Mouse (Mus musculus) embryonic facial prominence, embryonic 11.5 days (tissue): Measurements from ENCODE around the gene Inppl1. TPM values are rescaled to one million over a fixed set of nuclear protein-coding genes. Genes with fewer than 3 reads are reported as not detected.

Source experiments
- ATAC-seq: fragments of 200-750 bp; cut with Nextera tagmentation; replicated peaks from 2 replicates; pipeline ENCODE4 v1.8.0; 2017; ENCODE audit warnings: low read depth; ENCODE audit not compliant: insufficient number of reproducible peaks, low FRiP score, low TSS enrichment
- DNase-seq: peaks from one replicate; pipeline ENCODE4 v3.0.0-alpha.2; 2015; ENCODE audit warnings: low spot score
- H3K27ac ChIP-seq: fragments of 300-500 bp; sonication (generic); replicated peaks from 2 replicates; pipeline ENCODE4 v1.5.1; 2014; ENCODE audit warnings: mild to moderate bottlenecking, low read depth, low read length, control low read depth
- H3K27me3 ChIP-seq: fragments of 300-500 bp; sonication (generic); 2 replicates; pipeline ENCODE4 v1.6.1; 2014; ENCODE audit warnings: mild to moderate bottlenecking, low read length, moderate library complexity, mixed read lengths; ENCODE audit not compliant: control insufficient read depth, insufficient read depth
- H3K36me3 ChIP-seq: fragments of 300-500 bp; sonication (generic); replicated peaks from 2 replicates; pipeline ENCODE4 v1.6.1; 2014; ENCODE audit warnings: low read depth, mild to moderate bottlenecking, low read length, moderate library complexity, mixed read lengths; ENCODE audit not compliant: control insufficient read depth, insufficient read depth
- H3K4me1 ChIP-seq: fragments of 300-500 bp; sonication (generic); 2 replicates; pipeline ENCODE4 v1.6.1; 2014; ENCODE audit warnings: low read length, mixed read lengths; ENCODE audit not compliant: control insufficient read depth, insufficient read depth
- H3K4me2 ChIP-seq: fragments of 300-500 bp; sonication (generic); 2 replicates; pipeline ENCODE4 v1.6.1; 2014; ENCODE audit warnings: low read depth, mild to moderate bottlenecking, control low read depth, low read length, moderate library complexity
- H3K4me3 ChIP-seq: fragments of 300-500 bp; sonication (generic); 2 replicates; pipeline ENCODE4 v1.5.1; 2014; ENCODE audit warnings: low read depth, low read length, control low read depth
- H3K9ac ChIP-seq: fragments of 300-500 bp; sonication (generic); replicated peaks from 2 replicates; pipeline ENCODE4 v1.6.1; 2014; ENCODE audit warnings: mild to moderate bottlenecking, control low read depth, low read length
- H3K9me3 ChIP-seq: fragments of 300-500 bp; sonication (generic); replicated peaks from 2 replicates; pipeline ENCODE4 v1.6.1; 2016; ENCODE audit warnings: mild to moderate bottlenecking, low read length, inconsistent platforms, mixed read lengths; ENCODE audit not compliant: control insufficient read depth
- WGBS: fragments of 180-500 bp; shearing (Covaris S2); extraction: QIAGEN DNeasy Blood & Tissue Kit; methylation state at CpG from one replicate; pipeline ENCODE4 v1.1.7; 2014; 5-methylcytosine and 5-hydroxymethylcytosine counted together
- polyA plus RNA-seq: library from polyadenylated mRNA; unstranded; fragments of >200 nt; fragmentation: Nextera tagmentation; extraction: Ambion mirVana; gene quantifications from 2 replicates; pipeline ENCODE4 v1.2.1, GENCODE M21; 2014

Inppl1 gene
- polyA plus RNA-seq, 1 experiment from 2014 or later, result 30.5 TPM

DNA sequence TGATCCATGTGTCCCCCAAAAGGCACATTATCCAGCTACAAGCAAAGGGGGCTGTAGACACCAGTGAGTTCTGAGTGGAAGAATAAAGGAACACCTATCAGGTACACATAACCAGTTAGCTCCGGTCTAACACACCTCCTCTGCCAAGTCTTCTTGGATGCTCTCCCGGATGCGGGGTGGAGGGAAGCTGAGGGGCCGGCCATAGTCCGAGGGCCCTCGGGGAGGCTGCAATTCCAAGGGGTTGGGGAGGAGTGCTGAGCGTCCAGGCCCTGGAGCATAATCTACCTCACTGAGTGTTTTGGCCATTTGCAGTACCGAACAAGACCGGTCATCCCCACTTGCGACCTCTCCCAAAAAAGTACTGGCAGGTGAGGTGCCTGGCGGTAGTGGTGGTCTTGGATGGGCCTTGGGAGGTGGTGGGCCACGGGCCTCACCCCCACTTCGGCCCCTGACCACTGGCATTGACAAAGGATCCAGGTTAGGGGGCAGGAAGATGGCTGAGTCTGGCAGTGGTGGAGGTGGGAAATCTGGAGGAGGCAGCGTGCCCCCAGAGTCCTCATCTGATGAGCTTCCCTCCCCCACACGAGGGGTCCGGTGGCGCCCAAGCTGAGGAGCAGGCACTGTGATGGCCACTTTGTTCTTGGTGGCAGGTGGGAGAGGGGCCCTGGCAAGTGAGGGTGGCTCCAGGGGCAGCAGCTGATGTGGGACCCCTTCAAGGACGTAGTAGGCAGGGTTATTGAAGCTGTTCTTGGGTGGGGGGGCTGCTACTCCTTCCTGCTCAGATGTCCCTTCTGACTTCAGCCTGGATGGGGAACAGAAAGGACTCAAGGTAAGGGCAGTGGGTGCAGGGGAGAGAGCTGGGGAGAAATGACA lies 14.0 kb downstream of the Inppl1 start:
- H3K9ac ChIP-seq, result no peak overlapping the region
- H3K27ac ChIP-seq, result no peak overlapping the region
- peaks cover 13% of the 10 kb centered on the region for H3K4me1 ChIP-seq
- no peak for DNase-seq
- H3K4me3 ChIP-seq, result no peak overlapping the region
- no peak overlapping the region for H3K4me2 ChIP-seq
- 87% methylated on average over 18 of the region's 18 CpGs for WGBS
- H3K9me3 ChIP-seq, result no peaks in the 10 kb centered on the region
- H3K27me3 ChIP-seq, result peaks cover 31% of the 10 kb centered on the region
- no peak for ATAC-seq
- H3K36me3 ChIP-seq, result peaks cover 19% of the 10 kb centered on the region

DNA sequence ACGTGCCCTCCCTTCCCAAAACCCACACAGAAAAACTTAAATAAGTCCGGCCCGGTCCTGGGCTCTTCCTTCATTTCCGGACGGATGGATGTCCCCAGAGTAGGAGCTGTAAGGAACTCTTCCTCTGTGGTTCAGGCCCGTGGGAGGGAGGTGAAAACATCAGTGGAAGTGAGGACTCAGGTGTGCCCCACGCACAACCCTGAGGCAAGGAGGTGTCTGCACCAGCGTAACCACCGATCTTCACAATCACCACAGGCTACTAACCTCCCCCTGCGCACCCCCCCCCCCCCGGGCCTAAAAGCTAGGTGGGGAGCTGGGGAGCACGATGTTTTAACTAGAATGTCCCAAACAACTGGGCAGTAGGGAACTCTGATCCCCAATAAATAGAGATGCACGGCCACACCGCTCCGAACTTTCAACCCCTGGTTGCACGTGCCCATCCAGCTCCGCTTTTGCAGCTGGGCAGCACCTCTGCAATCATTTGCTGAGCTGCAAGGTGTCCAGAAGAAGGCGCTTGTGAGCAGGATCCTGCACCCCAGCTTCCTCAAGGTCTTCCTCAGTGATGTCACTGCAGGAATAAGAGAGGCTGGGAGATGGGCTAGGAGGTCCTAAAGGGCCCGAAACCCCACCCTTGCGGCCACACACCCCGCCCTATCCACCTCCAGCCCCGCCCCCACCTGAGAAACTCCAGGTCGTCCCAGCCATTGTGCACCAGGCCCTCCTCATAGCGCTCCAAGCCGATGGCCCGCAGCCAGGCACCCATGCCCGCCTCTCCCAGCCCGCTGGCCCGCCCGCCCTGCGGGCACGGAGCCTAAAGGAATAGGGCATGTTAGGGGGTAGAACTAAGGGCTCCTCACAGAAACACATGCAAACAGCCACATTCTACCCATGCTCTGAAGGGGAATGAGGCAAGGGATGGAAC lies 14.9 kb downstream of the Inppl1 start:
- Histone ChIP-seq H3K4me1 (peaks cover 13% of the 10 kb centered on the region), H3K27ac (no peak overlapping the region), H3K9ac (no peak overlapping the region), H3K36me3 (peaks cover 12% of the 10 kb centered on the region), H3K4me2 (no peak overlapping the region), H3K9me3 (no peaks in the 10 kb centered on the region), H3K27me3 (peaks cover 40% of the 10 kb centered on the region), H3K4me3 (no peak overlapping the region)
- DNase-seq (peak; percentile 58), ATAC-seq (no peak; the same call in 1 of the 2 replicates)
- WGBS, result 28% methylated on average over 29 of the region's 32 CpGs

DNA sequence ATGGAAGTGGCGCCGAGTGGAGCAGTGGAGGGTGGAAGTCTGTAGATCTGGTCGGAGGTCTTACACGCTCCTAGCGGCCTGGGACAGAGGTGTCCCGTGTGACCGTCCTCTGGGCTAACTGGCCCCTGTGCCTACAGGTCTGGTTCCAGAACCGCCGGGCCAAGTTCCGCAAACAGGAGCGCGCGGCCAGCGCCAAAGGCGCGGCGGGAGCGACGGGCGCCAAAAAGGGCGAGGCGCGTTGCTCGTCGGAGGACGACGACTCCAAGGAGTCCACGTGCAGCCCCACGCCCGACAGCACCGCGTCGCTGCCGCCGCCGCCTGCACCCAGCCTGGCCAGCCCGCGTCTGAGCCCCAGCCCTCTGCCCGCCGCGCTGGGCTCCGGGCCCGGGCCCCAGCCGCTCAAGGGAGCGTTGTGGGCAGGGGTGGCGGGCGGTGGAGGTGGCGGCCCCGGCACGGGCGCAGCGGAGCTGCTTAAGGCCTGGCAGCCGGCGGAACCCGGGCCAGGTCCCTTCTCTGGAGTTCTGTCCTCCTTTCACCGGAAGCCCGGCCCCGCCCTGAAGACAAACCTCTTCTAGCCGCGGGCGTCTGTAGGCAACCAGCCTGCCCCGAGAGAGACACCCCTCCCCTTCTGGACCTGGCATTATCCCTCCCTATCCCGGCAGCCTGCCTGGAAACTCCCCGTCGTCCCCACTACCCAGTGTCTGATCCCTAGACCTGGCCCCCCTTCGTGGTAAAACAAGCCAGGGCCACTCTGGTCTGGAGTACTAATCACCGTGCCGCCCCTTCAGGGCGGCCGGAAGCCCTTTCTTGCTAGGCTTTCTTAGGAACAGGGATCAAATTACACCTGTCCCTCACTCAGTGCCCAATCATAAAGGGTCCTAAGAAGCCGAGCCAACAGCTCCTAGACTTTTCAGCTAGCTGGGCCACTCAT lies 16.2 kb downstream of the Inppl1 start:
- under 1% methylated on average over 56 of the region's 71 CpGs for whole genome bisulfite sequencing
- H3K9ac ChIP-seq, result peak overlapping the region; percentile 62
- peak overlapping the region; percentile 38 for H3K4me3 ChIP-seq
- no peak overlapping the region for H3K27ac ChIP-seq
- peaks cover 13% of the 10 kb centered on the region for H3K4me1 ChIP-seq
- DNase-seq (peak; percentile 85), ATAC-seq (peak; percentile 85)
- peaks cover 52% of the 10 kb centered on the region for H3K27me3 ChIP-seq
- H3K36me3 ChIP-seq, result peaks cover 9% of the 10 kb centered on the region
- no peaks in the 10 kb centered on the region for H3K9me3 ChIP-seq
- peak overlapping the region; percentile 81 for H3K4me2 ChIP-seq

DNA sequence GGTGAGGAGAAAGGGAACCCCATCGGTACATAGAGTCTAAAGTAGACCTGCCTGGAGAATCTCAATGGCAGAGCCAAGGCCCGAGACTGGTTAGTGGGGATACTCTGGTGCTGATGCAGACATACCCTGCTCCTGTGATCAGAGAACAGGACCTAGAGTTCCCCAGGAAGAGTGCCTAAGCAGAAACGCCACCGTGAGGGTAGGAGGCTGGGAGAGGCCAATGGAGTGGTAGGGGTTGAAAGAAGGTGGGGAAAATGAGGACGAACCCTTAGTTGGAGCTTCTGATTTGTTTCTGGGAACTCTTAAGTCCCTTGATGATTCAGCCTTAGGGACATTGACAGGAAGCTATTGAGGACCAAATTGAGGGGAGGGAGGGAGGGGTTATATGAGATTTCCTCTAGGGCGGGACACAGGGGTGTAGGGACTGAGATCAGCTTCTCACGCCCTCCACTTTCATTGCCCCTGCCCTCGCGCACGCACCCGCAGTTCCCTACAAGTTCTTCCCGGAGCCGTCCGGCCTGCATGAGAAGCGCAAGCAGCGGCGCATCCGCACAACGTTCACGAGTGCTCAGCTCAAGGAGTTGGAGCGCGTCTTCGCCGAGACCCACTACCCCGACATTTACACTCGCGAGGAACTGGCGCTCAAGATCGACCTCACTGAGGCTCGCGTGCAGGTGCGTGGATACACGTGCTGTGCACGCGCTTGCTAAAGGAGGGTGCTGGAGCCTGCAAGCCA lies 17.6 kb downstream of the Inppl1 start:
- no peaks in the 10 kb centered on the region for H3K9me3 ChIP-seq
- peaks cover 13% of the 10 kb centered on the region for H3K4me1 ChIP-seq
- ATAC-seq, result no peak
- peak overlapping the region; percentile 34 for H3K4me2 ChIP-seq
- 2% methylated on average over 35 of the region's 35 CpGs for WGBS
- peaks cover 57% of the 10 kb centered on the region for H3K27me3 ChIP-seq
- no peak overlapping the region for H3K27ac ChIP-seq
- peak; percentile 51 for DNase-seq
- no peaks in the 10 kb centered on the region; the same call in none of the 2 replicates for H3K36me3 ChIP-seq
- 0 out of 2 replicates have a peak overlapping the region, but pooled peaks have one; percentile 12 for H3K4me3 ChIP-seq
- H3K9ac ChIP-seq, result no peak overlapping the region

DNA sequence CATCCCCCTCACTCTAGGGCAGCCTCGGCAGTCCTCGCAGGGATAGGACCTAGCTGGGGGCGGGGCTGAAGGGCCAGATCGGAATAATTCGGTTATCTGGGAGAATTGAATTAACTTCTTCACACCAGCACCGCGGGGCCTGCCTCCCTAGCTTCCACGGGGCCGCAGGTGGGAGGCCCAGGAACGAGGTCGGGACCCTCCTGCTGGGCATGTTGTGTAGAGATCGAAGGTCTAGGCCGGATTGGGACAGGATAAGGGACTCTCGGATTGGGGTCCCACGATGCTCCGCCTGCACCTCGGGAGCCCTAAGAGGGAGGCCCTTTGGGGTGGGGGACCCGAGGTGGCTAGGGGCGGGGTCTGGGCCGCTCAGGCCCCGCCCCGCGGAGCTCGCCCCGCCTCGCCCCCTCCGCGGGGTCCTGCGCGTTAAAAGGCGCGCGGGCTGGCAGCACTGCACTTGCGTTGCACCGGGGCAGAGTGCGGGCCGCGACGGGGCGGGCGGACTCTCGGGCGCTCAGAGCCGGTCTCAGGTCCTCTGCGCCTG lies 20.1 kb downstream of the Inppl1 start, which contains the start of gene Phox2a:
Gene Phox2a, plus strand, starts transcription at position 453 of the 541 bp plus-strand sequence.
- H3K4me1 ChIP-seq, result peaks cover 13% of the 10 kb centered on the region
- no peak within 1 kb of the TSS for H3K27ac ChIP-seq
- H3K9ac ChIP-seq, result 0 out of 2 replicates have a peak within 1 kb of the TSS, but pooled peaks have one; percentile 25
- H3K4me2 ChIP-seq, result peak within 1 kb of the TSS; percentile 42
- under 1% methylated on average over 29 of the region's 45 CpGs for WGBS
- H3K4me3 ChIP-seq, result peak within 1 kb of the TSS; percentile 19
- no peak for ATAC-seq
- H3K27me3 ChIP-seq, result peaks cover 57% of the 10 kb centered on the region
- no peaks in the 10 kb centered on the region for H3K9me3 ChIP-seq
- DNase-seq, result no peak
- no peaks in the 10 kb centered on the region for H3K36me3 ChIP-seq

DNA sequence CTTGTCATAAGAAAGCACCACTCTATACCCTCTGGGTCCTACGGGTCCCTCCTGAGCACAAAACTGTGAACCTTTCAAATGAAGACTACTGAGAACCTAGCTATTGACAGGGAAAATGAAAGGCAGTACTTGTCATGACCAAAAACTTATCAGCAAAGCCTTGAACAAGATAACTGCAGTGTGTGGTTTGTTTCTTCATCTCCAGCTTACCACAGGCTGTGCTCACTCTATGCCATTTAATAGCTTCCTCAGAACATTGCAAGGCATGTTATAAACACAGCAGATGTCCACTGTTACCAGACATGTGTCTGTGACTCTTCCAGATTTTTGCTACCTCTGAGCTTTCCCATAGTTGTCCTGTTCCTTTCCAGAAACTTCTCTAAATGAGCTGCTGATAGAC lies 61.0 kb downstream of the Inppl1 start:
- no peaks in the 10 kb centered on the region for H3K27me3 ChIP-seq
- H3K9me3 ChIP-seq, result no peaks in the 10 kb centered on the region
- H3K36me3 ChIP-seq, result no peaks in the 10 kb centered on the region
- H3K27ac ChIP-seq, result no peak overlapping the region
- H3K4me2 ChIP-seq, result no peak overlapping the region
- DNase-seq, result no peak
- 86% methylated on average over 1 of the region's 1 CpGs for WGBS
- no peak for ATAC-seq
- no peak overlapping the region for H3K9ac ChIP-seq
- no peak overlapping the region for H3K4me3 ChIP-seq
- H3K4me1 ChIP-seq, result no peaks in the 10 kb centered on the region
